Mouse (Mus musculus) forelimb bud, embryonic 11.5 days (tissue): Measurements from ENCODE around the gene Tuba1a.

Experiments
- DNase-seq: peaks from one replicate; pipeline ENCODE4 v3.0.0-alpha.2; 2012; ENCODE audit warnings: low read depth, low spot score

Tuba1a gene

DNA sequence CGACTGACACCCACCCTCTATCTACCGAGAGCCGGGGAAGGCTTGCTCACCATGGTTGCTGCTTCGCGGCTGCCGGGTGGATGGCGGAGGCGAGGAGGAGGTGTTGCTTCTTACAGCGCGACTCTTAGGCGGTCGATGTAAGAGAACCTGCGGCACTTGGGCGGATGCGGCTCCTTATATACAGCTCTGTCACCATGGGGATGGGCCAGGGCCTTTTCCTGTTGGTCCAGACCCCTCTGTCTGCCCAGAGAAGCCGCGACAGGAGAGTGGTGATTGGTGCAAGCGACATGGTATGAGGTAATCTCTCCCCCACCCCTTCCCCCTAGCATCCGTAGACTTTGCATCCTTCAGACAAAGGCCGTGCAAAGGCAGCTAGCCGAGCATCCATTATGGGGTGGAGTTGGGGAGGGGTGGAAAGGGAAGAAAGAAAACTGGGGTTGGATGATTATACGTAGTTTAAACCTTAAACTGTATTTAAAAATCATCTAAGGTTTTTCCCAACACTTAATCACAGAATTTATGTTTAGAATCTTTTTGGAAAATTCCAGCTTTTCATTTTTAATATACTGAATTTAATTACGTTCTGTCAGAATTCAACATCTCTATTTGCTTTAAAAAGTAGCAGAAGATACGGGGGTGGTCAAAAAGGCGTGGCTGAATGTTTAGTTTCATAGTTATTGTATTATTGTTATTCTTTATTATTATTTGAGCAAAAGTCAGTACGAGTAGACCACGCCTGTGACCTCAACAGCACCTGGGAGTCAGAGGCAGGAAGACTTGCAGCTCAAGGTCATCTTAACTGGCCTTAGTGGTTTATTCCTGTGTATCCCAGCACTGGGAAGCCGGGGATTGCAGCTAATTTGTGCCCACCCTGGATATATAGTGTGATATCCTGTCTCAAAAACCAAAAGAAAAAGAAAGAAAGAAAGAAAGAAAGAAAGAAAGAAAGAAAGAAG lies at the start of gene Tuba1a, which contains the start of gene Gm49450:
TSS of gene Tuba1a (minus strand) at position 303 of the 956 bp plus-strand sequence.
TSS of gene Gm49450 (minus strand) at position 151 of the 956 bp plus-strand sequence.
- peak; percentile 99 for DNase-seq

DNA sequence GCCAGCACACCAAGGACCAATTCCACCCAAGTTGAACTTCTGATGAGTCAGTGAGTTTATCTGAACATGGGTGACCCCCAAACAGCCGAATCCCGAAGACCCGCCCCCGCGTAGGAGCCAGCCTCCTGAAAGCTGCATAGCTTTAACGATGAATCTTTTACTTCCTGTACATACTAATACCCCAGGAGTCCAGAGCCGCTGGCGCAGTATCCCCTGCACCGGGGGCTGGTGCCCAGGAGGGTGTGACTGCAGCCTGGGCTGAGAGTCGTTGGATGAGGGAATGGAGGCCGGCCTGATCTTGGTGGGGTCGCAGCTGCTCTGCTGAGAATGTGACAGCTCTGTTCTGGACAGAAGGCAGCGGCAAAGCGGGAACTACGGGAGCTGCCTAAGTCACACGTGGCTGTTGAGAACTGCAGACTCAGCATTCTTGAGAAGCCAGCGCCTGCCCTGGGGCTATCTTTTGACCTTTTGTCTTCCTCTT lies 48.0 kb upstream of the Tuba1a start:
- no peak for DNase-seq

DNA sequence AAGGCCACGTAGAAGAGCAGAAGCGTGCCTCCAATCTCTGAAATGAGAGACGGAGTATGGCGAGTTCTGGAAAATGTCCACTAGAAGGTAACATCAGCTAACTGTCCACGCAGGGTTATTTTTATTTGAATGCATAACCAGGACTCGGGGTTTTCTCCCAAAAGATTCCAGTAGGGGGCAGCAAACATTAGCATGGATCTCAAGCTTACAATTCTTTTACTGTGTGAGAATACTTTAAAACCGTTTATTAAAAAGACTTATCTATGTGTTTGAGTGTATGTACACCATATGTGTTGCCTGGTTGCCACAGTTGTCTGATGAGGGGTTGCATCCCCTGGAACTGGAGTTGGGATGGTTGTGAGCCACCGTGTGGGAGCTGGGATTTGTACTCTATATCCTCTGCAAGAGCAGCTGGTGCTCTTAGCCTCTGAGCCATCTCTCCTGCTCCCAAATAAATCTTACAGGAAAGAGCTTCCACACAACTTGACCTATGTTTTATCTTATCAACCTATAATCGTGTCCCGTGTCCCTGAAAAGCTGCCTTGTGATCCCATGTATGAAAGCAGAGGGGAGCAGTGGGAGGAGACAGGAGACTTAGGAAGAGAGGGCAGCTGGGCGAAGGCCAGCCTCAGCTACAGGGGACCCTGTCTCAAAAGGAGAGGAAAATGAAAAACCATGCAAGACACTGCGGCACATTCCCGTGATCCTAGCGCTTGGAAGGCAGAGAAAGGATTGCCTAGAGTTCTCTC lies 47.2 kb upstream of the Tuba1a start:
- peak; percentile 63 for DNase-seq

DNA sequence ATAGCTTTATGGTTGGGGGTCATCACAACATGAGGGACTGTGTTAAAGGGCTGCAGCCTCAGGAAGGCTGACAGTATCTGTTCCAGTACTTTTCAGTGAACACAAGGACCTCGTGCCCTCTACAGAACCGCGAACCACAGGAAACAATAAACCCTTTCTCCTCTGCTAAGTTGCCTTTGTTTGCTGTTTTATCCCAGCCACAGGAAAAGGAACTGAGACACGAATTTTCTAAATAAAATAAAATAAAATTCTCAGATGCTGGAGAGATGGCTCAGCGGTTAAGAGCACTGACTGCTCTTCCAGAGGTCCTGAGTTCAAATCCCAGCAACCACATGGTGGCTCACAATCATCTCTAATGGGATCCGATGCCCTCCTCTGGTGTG lies 45.3 kb upstream of the Tuba1a start:
- DNase-seq, result no peak

- DNase-seq, result no peak
Observed at GRCm38 (mm10) chr15:98997938-98998774, 44.7 kb upstream of the Tuba1a start.

DNA sequence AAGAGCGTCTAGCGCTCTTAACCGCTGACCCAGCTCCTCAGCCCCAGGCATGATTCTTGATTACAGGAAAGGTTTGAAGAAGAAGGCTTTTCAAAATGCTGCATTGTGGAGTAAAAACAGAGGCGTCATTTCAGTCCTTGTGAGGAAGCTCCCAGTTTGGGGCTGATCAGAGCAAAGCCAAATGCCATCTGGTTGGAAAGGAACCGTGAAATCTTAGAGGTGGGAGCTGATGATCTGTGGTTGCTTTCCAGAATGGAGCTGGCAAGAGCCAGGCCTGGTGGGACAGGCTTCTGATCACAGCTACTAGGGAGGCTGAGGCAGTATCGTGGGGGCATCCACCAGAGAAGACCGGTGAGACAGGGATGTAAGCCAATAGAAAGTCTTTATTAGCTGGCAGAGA lies 43.3 kb upstream of the Tuba1a start:
- DNase-seq, result no peak

- DNase-seq, result no peak
Observed at GRCm38 (mm10) chr15:98994957-98995520, 41.5 kb upstream of the Tuba1a start.

GRCm38 (mm10) chr15:98993865-98994264 lies 40.4 kb upstream of the Tuba1a start:
- DNase-seq, result peak; percentile 93

DNA sequence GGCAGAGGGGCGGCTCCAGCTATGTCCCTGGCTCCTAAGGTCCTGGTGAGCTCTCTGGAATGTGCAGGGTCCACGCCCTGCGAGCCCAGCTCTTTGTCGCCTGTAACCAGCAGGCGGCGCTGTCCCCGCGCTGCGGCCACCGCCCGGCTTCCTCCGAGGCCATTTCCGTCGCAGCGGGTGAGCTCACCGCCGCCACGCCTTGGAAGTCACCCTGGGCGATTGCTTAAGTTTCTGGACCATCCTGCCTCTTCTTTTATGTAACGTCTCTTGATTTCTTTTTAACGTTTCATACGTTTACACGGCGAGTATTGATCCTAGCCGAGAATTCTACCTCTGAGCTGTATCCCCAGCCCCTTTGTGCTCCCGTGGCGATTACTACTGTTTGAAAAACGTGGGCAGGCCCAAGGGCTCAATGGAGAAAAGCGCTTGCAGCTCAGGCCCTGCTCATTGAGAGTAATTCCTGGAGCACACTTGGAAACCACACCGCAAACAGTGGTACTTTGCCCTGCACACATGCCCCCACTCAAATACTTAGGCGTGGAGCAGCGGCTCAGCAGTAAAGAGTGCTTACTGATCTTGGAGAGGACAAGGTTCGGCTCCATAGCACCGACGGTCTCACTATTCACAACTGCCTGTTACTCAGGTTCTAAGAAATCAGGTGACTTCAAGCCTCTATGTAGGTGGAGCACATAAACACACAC lies 39.7 kb upstream of the Tuba1a start:
- DNase-seq, result peak; percentile 96

- no peak for DNase-seq
Observed at GRCm38 (mm10) chr15:98992086-98992912, 38.8 kb upstream of the Tuba1a start.

DNA sequence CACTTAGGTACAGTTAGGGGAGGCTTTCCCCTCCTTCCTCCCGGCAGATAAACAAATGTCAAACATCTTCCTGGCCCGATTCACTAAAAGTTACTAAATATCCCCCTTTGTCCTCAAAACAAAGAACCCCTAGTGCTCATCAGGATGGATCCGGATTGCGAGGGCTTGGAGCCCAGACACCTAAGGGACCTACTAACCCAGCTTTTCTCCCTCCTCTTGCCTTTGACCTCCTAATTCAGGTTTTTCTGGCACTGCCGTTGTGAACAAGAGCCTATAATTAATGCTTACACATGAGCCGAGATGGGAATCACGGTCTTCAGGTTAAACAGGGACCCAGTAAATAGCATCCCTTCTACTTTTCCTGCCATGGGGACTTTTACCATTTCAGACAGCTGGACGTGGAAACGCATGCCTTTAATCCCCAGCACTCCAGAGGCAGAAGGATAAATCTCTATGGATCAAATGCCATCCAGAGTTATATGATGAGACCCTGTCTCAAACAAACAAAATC lies 38.1 kb upstream of the Tuba1a start:
- no peak for DNase-seq

DNA sequence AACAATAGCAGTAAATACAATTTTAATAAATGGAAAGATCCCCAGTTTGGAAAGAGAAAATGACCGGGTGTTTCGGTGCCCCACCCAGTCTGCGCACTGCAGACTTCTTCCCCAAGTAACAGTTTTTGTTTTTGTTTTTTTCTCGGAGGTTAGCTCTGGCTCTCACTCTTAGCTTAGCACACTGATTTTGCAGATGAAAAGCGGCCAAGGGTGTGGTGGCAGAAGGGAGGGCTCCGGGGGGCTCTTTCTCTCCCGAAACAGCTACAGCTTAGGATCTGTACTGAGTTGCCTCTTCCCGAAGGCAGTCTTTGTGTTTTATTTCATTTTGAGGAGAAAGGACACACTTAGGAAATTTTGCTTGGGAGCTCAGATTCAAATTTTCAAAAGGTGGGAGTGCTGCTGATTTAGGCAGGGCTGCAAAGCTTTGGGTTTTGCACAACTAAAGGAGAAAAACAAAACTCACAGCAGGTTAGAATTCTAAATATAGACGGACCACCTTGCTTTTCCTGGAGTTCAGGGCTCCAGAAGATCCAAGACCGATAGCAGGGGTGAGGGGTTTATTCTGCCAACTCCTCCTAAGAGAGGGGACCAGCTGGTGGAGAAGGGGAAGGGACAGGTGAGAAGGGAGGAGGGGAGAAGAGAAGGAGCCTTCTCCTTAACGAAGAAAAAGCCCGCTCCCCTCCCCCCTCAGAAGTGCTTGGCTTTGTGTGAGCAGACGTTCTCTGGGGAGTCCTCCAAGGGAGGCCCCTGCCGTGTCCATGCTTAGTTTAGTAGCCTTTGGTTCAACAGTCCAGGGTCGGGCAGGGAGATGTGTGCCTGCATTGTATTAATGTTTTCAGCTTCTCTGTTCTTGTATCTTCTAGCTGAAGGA lies 37.4 kb upstream of the Tuba1a start:
- no peak for DNase-seq

DNA sequence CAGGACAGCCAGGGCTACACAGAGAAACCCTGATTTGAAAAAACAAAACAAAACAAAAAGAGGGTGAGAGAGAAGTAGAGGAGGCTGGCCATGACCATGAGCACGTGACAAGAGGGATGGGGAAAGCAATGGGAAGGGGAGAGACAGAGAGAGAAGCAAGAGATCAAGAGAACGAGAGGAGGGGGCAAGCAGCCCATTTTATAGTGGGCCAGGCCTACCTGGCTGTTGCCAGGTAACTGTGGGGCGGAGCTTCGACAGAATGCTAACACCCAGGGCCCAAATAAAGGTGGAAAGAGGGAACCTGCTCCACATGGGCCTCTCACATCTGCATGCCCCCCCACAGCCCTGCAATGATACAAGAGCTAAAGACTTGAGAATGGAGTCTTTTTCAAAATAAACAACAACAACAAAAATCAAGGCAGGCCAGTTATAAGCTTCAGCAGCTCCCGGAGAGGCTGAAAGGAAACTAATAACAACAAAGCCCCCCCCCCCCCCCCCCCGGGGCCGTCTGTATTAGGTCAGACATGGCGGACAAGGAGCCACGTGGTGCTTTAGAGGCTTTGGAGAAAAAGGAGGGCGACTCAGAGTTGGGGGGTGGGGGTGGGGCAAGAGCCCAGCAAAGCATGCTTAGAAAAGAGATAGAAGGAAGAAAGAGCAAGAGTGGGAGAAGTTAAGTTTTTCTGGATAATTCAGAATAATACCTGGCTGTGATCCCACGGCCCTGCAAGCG lies 36.4 kb upstream of the Tuba1a start:
- no peak for DNase-seq

- DNase-seq, result no peak
Observed at GRCm38 (mm10) chr15:98988787-98989186, 35.3 kb upstream of the Tuba1a start.

DNA sequence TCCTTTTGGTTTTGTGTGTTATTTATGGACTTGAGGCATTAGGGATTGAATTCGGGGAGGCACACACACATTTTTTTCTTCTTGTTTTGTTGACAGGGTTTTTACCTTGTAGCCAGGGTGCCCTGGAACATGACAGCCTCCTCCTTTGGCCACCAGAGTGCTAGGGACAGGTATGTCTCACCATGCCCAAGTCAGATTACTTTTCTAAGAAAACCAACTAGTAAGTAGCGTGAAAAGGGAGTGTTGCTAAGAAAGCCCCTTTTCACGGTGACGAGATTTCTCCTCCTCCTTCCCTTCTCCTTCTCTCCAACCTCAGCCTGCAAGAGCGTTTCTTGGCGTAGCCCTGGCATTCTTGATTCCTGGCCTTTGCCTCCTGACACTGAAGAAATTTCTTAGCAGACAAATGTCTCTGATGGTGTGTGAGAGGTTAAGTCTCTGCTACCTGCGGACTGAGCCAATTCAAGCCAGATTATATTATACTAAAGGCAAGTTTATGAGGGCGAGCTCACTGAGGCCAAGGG lies 34.2 kb upstream of the Tuba1a start:
- DNase-seq, result no peak

DNA sequence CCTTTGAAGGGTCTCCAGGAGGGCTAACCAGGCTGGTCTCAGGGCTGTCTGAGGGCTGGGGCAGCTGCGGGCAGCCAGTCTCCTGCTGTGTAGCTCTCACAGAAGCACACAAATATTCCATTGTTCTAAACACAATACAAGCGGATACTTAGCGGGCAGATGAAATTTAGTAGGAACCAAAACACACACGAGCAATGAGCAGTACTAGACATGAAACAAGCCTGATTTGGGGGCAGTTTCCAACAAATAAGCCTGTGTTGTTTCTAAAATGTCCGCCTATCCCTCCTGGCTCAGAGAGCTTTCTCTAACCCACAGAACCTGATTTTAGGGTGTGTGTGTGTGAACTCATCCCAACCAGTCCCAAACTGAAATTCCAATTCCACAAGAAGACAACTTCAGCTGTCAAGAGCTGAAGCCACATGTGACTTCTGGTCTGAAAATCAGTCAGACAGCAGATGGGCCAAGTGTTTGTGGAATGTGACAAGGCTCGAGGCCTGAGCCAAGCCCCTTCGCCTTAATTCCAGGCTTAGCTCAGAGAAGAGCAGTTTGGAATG lies 33.7 kb upstream of the Tuba1a start:
- DNase-seq, result no peak
